Mouse (Mus musculus) yolk sac, embryonic 10.5 days (tissue): ENCODE results near the gene Ccdc152.

Experiments used
- DNase-seq: peaks from one replicate; pipeline ENCODE4 v3.0.0-alpha.2; 2017; ENCODE audit warnings: low spot score

Ccdc152 gene

GRCm38 (mm10) chr15:3303426-3303825 is at the start of gene Ccdc152:
Ccdc152 (minus strand) TSS chr15:3303526.
- no peak for DNase-seq

DNA sequence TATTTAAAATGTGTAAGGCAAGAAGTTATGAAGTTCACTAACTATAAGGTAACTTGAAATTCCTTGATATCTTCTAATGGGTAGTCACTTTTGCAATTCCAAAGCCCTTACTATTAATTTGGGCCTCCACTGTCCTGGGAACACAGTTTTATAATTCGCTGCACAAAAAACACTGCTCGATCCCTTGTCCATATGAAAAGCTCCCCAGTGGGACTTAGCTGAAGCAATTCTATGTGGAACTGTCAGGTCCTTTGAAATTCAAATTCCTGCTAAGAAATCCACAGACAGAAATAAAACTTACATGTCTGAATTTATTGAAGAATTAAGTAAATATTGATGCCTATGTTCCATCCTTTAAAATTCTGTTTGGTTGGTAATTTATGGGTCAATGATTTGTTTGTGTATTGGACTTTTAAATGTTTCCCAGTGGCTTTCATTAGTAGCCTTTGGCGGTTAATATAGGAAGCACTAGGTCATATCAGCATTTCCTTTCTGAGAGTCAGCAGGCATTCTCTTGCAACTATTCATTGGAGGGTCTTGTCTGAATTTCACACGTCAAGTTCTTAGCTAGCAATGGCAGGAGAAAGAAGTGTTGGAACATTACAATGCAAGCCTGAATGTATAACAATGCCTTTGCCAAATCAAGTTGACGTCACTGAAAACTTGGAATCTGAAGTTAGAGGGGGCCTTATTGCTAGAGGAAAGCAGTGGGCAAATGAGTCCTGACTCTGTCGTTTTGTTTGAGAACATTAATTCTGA is 46.2 kb upstream of the Ccdc152 start:
- DNase-seq, result no peak

GRCm38 (mm10) chr15:3346682-3347081 is 43.4 kb upstream of the Ccdc152 start:
- no peak for DNase-seq

DNA sequence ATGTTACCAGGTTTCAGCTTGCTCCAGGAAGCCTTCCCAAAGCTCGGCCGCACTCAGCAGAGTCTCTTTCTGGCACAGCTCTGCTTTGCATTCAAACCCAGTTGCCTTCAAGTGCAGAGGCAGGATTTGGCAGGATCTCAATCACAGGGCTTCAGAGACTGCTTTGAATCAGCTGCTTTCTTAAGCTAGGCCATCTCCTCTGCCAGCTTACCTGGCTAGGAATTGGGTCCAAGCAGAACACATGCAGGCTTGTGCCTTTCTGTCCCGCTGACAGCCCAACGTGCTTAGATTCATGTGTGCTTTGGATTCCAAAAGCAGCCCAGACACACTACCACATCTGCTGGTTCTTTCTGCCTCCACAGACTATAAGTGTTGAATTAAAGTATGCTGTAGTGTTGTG is 41.2 kb upstream of the Ccdc152 start:
- DNase-seq, result no peak

- no peak for DNase-seq
Observed at GRCm38 (mm10) chr15:3341806-3342582, 38.7 kb upstream of the Ccdc152 start.

DNA sequence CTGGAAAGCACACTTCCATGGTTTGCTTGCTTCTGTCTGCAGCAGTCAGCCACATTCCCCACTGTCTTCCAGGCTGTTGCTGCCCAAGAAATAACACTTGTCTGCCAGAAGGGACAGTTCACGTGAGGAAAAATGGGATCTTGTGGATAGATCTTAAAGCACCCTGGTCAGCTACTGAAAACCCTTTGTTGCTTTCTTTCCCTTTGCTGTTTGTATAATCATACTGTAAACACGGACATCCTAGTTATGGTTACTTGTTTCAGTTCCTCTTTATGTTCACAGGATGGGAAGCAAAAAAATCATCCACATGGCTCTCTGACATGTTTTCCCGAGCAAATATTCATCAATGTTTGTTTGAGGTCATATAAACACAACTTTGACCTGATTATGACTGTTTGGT is 36.5 kb upstream of the Ccdc152 start:
- no peak for DNase-seq

GRCm38 (mm10) chr15:3332517-3332916 is 29.2 kb upstream of the Ccdc152 start:
- DNase-seq, result no peak

DNA sequence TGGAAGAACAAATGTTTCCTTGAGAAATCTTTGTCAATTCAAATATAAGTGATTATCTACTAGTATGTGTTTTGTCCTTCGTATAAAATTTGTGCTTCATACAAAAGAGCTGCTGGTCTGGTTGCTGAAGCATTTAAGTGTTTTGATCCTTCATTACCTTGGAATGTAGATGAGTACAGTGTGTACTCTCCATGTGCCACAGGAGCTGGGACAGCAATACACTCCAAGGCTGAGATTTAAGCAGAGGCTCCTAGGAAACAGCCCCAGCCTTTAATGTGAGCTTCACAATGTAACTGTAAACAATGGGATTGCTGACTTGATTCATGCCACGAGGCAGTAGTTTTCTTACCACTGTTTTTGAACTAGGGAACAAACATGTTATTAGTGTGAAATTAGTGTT is 28.5 kb upstream of the Ccdc152 start:
- DNase-seq, result no peak

DNA sequence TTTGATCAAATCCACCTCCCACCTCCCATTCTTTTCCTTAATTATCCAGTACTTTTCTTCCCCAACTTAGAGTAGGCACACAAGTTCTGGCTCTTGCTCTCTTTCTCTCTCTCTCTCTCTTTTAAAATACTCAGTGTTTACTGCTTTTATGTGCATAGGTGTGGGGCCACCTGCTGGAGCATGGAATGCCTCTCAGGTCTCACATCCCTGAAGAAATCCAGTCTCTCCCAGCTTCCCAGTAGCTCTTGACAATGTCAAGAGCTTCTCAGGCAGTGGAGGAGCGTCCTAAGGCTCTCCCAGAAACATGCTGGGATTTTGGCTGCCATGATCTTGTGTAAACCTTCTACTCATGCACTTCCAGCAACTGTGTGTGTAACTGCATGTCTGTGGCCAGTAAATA is 27.0 kb upstream of the Ccdc152 start:
- no peak for DNase-seq

GRCm38 (mm10) chr15:3323041-3323440 is 19.7 kb upstream of the Ccdc152 start:
- DNase-seq, result no peak

DNA sequence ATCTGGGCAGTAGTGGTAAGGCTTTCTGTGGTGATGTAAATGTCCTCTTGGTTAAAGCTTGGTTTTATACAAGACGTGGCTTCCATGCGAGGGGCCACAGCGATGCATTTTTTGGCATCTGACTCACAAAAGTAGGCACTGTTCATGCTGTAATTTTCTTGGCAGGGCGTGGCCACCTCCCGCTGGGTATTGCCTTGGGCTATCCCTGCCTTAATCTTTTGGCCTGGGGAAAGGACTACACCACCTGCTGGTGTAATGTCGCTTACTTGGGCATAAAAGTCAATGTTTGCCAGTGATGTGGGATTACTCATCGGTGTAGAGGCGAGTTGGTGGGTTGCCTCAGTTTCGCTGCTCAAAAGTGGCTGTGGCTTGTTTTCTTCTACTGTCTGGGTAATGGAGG is 16.6 kb upstream of the Ccdc152 start:
- DNase-seq, result no peak

DNA sequence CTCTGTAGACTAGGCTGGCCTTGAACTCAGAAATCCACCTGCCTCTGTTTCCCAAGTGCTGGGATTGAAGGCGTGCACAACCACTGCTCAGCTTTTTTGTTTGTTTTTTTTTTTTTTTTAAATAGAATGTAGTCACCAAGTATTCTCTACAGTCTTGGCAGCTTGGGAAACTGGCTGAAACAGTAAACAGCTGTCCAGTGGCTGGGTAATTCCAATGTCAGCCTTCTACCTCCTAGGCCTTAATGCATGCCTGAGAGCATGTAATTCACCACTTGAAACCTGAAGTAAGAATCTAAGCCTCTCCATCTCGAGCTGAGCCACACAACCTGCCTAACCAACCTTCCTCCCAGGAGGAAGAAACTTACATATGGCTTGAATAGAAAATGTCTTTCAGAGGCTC is 13.3 kb upstream of the Ccdc152 start:
- DNase-seq, result no peak

DNA sequence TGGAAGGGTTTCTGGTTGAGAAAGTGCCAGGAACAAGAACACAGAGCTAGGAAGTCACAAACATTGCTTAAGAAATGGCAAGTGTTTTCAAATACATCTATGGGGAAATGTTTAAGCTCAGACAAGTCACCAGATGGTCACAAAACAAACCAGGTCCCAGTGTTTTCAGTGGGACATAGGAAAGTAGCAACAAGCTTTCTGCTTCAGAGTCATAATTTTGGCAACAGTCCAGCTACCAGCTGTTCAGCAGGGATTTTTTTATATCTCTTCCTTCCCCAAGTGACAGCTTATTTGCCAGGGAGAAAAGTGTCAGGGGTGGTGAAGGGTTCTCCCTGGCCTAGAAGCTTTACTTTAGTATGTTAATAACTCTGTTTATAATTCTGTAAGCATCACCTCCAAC is 9.6 kb upstream of the Ccdc152 start:
- no peak for DNase-seq

DNA sequence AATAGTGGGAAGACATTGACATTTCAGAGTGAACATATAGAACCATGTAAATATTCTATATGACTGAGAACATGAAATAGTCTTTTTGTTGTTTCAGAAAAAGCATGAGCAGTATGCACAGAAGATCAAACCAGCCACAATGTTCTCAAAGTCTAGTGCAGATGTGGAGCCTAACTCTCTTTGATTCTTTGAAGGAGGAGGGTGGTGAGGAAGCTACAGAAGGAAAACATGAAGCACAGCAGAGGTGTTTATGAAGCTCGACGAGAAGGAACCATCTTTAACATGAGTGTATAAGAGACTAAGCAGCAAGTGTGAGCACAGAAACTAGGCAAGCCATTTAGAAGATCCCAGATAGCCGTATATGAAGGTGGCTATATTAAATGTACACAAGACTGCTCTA is 6.5 kb upstream of the Ccdc152 start:
- DNase-seq, result no peak

DNA sequence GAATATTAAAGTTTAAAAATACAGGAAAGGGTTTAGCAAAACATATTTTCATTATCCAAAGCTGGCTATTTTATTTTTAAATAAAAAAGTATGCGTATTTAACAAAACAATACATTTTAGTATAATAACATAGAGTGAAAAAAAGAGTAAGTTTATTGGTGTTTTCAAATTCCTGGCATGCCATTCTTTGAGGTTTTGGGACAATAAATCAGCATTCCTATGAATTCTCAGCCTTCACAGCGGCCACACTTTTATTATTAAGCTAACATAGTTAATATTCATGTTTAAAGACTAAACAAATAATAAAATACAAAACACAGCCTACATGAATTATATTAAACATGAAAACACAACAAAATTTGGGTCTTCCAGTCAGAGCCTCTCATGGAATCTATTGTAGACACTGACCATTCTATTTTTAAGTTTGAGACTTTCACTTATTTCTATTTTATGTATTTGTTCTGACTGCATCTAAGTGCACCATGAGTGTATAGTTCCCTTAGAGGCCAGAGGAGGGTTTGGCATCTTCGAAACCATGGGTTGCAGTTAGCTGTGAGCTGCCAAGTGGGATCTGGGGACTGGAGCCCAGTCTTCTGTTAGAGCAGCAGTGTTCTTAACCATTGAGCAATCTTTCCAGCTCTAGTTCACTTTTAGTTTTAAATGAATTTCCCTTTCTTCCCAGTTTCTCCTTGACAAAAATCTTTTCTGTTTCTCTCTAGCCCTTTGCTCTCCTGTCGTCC is 2.8 kb downstream of the Ccdc152 start:
- DNase-seq, result no peak

DNA sequence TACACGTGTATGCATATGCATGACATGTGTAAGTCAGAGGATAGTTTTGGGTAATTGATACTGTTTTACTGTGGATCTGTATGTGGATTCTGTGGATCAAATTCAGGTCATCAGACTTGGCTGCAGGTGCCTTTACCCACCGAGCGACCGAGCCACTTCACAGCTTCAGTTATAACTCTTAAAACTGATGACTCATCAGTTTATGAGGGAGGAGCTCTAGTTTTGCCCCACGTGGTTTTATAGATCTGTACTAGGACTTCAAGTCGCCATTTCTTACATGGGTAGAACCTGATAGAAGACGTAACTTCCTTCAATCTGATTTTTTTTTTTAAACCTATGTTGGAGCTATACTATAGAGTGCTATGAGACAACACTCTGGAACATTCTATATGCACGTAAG is 5.7 kb downstream of the Ccdc152 start:
- no peak for DNase-seq

DNA sequence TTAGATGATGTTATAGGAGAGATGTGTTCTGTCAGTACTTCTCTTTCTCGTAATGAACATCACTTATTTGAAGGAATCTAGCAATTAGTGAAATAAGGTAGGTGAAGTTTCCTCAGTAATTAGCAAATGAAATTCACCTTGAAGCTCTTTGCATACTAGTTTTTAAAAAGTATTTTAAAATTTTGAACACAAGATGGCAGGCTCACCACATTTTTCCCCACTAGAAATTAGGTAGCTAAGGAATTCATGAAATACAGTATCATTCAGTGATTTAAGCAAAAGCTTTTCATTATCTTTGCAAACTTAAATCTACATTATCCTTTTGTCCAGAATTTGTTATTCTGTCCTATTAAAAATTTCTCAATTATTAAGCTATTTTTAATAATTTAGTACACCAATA is 7.3 kb downstream of the Ccdc152 start:
- no peak for DNase-seq

GRCm38 (mm10) chr15:3293477-3293876 is 9.8 kb downstream of the Ccdc152 start:
- no peak for DNase-seq

GRCm38 (mm10) chr15:3290435-3290834 is 12.9 kb downstream of the Ccdc152 start:
- no peak for DNase-seq

GRCm38 (mm10) chr15:3286032-3286431 is 17.3 kb downstream of the Ccdc152 start:
- no peak for DNase-seq

- DNase-seq, result no peak
Observed at GRCm38 (mm10) chr15:3281737-3282136, 21.6 kb downstream of the Ccdc152 start.

- DNase-seq, result no peak
Observed at GRCm38 (mm10) chr15:3281216-3281615, 22.1 kb downstream of the Ccdc152 start.

- no peak for DNase-seq
Observed at GRCm38 (mm10) chr15:3279242-3279641, 24.1 kb downstream of the Ccdc152 start.
